Mouse (Mus musculus): ENCODE measurements around the gene Gm7137. TPM values are rescaled to one million over a fixed set of nuclear protein-coding genes. Genes with fewer than 3 reads are reported as not detected.
"Not testable (repeated sequence)": the region's sequence is repeated elsewhere in the genome, so short reads cannot be mapped to it uniquely, and the experiment has no call there.

Gene Gm7137
- polyA plus RNA-seq, 1 experiment from 2014 or later: not detected

- H3K4me1 ChIP-seq; H3K36me3 ChIP-seq; H3K27me3 ChIP-seq; H3K9ac ChIP-seq; H3K4me3 ChIP-seq (replicated peaks); ATAC-seq (ENCODE audit: insufficient number of reproducible peaks, low FRiP score, low TSS enrichment, low read depth); H3K9me3 ChIP-seq (replicated peaks); H3K27ac ChIP-seq (replicated peaks); H3K4me2 ChIP-seq (replicated peaks): not testable (repeated sequence)
- WGBS: 47% methylated on average over 1 of the region's 1 CpGs
Measured at GRCm38 (mm10) chr10:77751254-77751653, 36.7 kb downstream of the Gm7137 start, which contains the start of gene Gm9736. TSS of gene Gm9736 (minus strand) at chr10:77751354.

GRCm38 (mm10) chr10:77750686-77751085 is 37.3 kb downstream of the Gm7137 start:
- H3K27ac ChIP-seq (replicated peaks); ATAC-seq (ENCODE audit: insufficient number of reproducible peaks, low FRiP score, low TSS enrichment, low read depth); H3K4me2 ChIP-seq (replicated peaks); H3K27me3 ChIP-seq; H3K9me3 ChIP-seq (replicated peaks); H3K36me3 ChIP-seq; H3K4me3 ChIP-seq (replicated peaks); H3K4me1 ChIP-seq; H3K9ac ChIP-seq: not testable (repeated sequence)
- WGBS: 78% methylated on average over 1 of the region's 1 CpGs

- ATAC-seq (ENCODE audit: insufficient number of reproducible peaks, low FRiP score, low TSS enrichment, low read depth); H3K9ac ChIP-seq; H3K9me3 ChIP-seq (replicated peaks); H3K4me2 ChIP-seq (replicated peaks); H3K27me3 ChIP-seq; H3K27ac ChIP-seq (replicated peaks); H3K4me3 ChIP-seq (replicated peaks); H3K36me3 ChIP-seq; H3K4me1 ChIP-seq: not testable (repeated sequence)
- 55% methylated on average over 5 of the region's 5 CpGs for WGBS
Measured at GRCm38 (mm10) chr10:77741924-77742688, 45.9 kb downstream of the Gm7137 start, which contains the start of gene Gm18596. TSS of gene Gm18596 (minus strand) at chr10:77742638.

GRCm38 (mm10) chr10:77738929-77739328 is 49.1 kb downstream of the Gm7137 start:
- Histone ChIP-seq H3K4me2 (replicated peaks) (no peak overlapping the region), H3K27me3 (no peaks in the 10 kb centered on the region), H3K36me3 (no peaks in the 10 kb centered on the region), H3K4me3 (replicated peaks) (no peak overlapping the region), H3K27ac (replicated peaks) (no peak overlapping the region), H3K9ac (no peak overlapping the region), H3K4me1 (0 out of 2 replicates have a peak, but pooled peaks cover 4% of the 10 kb centered on the region), H3K9me3 (replicated peaks) (no peaks in the 10 kb centered on the region)
- ATAC-seq (ENCODE audit: insufficient number of reproducible peaks, low FRiP score, low TSS enrichment, low read depth): no peak
- 88% methylated on average over 4 of the region's 4 CpGs for WGBS

Other genes with a start within 250 kb of the Gm7137 start
- 135 and 136 TPM in 2 replicates for gene Pttg1ip, start 206.5 kb downstream of the Gm7137 start, polyA plus RNA-seq (2015; fragmentation: Nextera tagmentation; extraction: Ambion mirVana)
- 323 and 339 TPM in 2 replicates for gene Sumo3, start 182.1 kb downstream of the Gm7137 start, polyA plus RNA-seq (2015; fragmentation: Nextera tagmentation; extraction: Ambion mirVana)
- gene Gm49325, start 182.0 kb downstream of the Gm7137 start, polyA plus RNA-seq (2015; fragmentation: Nextera tagmentation; extraction: Ambion mirVana): 3.1 TPM in 1 of 2 replicates, not detected in the other
- 92.2 and 102 TPM in 2 replicates for gene Ube2g2, start 165.9 kb downstream of the Gm7137 start, polyA plus RNA-seq (2015; fragmentation: Nextera tagmentation; extraction: Ambion mirVana)
- 3.3 and 3.4 TPM in 2 replicates for gene Tspear, start 101.6 kb downstream of the Gm7137 start, polyA plus RNA-seq (2015; fragmentation: Nextera tagmentation; extraction: Ambion mirVana)
- gene Gm19402, start 97.4 kb downstream of the Gm7137 start, polyA plus RNA-seq (2015; fragmentation: Nextera tagmentation; extraction: Ambion mirVana): 0.60 and 0.85 TPM in 2 replicates
- gene Gm9508, start 91.0 kb downstream of the Gm7137 start, polyA plus RNA-seq (2015; fragmentation: Nextera tagmentation; extraction: Ambion mirVana): 1.0 and 1.9 TPM in 2 replicates
- 0.59 TPM in 1 of 2 replicates, not detected in the other for gene Gm10272, start 81.6 kb downstream of the Gm7137 start, polyA plus RNA-seq (2015; fragmentation: Nextera tagmentation; extraction: Ambion mirVana)
- 2.2 and 2.8 TPM in 2 replicates for gene Gm10024, start 76.7 kb downstream of the Gm7137 start, polyA plus RNA-seq (2015; fragmentation: Nextera tagmentation; extraction: Ambion mirVana)
- 0.56 and 1.5 TPM in 2 replicates for gene Gm10142, start 72.4 kb downstream of the Gm7137 start, polyA plus RNA-seq (2015; fragmentation: Nextera tagmentation; extraction: Ambion mirVana)
- 1.1 and 1.8 TPM in 2 replicates for gene Krtap12-1, start 67.6 kb downstream of the Gm7137 start, polyA plus RNA-seq (2015; fragmentation: Nextera tagmentation; extraction: Ambion mirVana)
- 0.75 and 1.2 TPM in 2 replicates for gene Gm10100, start 61.7 kb downstream of the Gm7137 start, polyA plus RNA-seq (2015; fragmentation: Nextera tagmentation; extraction: Ambion mirVana)
- 1.5 and 1.7 TPM in 2 replicates for gene Gm18596, start 45.6 kb downstream of the Gm7137 start, polyA plus RNA-seq (2015; fragmentation: Nextera tagmentation; extraction: Ambion mirVana)
- gene Gm9736, start 36.8 kb downstream of the Gm7137 start, polyA plus RNA-seq (2015; fragmentation: Nextera tagmentation; extraction: Ambion mirVana): 1.5 and 1.9 TPM in 2 replicates
- gene Gm3233, start 28.5 kb downstream of the Gm7137 start, polyA plus RNA-seq (2015; fragmentation: Nextera tagmentation; extraction: Ambion mirVana): 0.41 and 0.77 TPM in 2 replicates
- 0.92 TPM in 1 of 2 replicates, not detected in the other for gene Gm3238, start 16.9 kb downstream of the Gm7137 start, polyA plus RNA-seq (2015; fragmentation: Nextera tagmentation; extraction: Ambion mirVana)
- 1.3 and 1.7 TPM in 2 replicates for gene Gm7138, start 11.3 kb downstream of the Gm7137 start, polyA plus RNA-seq (2015; fragmentation: Nextera tagmentation; extraction: Ambion mirVana)
- not detected in 2 replicates for gene Gm3250, start 5.7 kb downstream of the Gm7137 start, polyA plus RNA-seq (2015; fragmentation: Nextera tagmentation; extraction: Ambion mirVana)
- 0.91 and 1.0 TPM in 2 replicates for gene Gm9639, start 6.9 kb upstream of the Gm7137 start, polyA plus RNA-seq (2015; fragmentation: Nextera tagmentation; extraction: Ambion mirVana)
- 0.24 and 0.55 TPM in 2 replicates for gene Gm19668, start 10.9 kb upstream of the Gm7137 start, polyA plus RNA-seq (2015; fragmentation: Nextera tagmentation; extraction: Ambion mirVana)
- 2.0 and 2.1 TPM in 2 replicates for gene Gm9507, start 23.6 kb upstream of the Gm7137 start, polyA plus RNA-seq (2015; fragmentation: Nextera tagmentation; extraction: Ambion mirVana)
- 2.8 and 3.4 TPM in 2 replicates for gene Gm2696, start 26.5 kb upstream of the Gm7137 start, polyA plus RNA-seq (2015; fragmentation: Nextera tagmentation; extraction: Ambion mirVana)
- gene Krtap10-4, start 38.9 kb upstream of the Gm7137 start, polyA plus RNA-seq (2015; fragmentation: Nextera tagmentation; extraction: Ambion mirVana): 2.6 and 5.3 TPM in 2 replicates
- 2.9 and 3.8 TPM in 2 replicates for gene Krtap10-10, start 47.7 kb upstream of the Gm7137 start, polyA plus RNA-seq (2015; fragmentation: Nextera tagmentation; extraction: Ambion mirVana)
- 0.73 and 0.88 TPM in 2 replicates for gene Gm36176, start 58.6 kb upstream of the Gm7137 start, polyA plus RNA-seq (2015; fragmentation: Nextera tagmentation; extraction: Ambion mirVana)
- gene Gm10318, start 64.7 kb upstream of the Gm7137 start, polyA plus RNA-seq (2015; fragmentation: Nextera tagmentation; extraction: Ambion mirVana): 3.0 and 3.4 TPM in 2 replicates
- 2.4 and 3.3 TPM in 2 replicates for gene Gm3285, start 73.8 kb upstream of the Gm7137 start, polyA plus RNA-seq (2015; fragmentation: Nextera tagmentation; extraction: Ambion mirVana)
- 4.3 and 5.0 TPM in 2 replicates for gene Lrrc3, start 114.3 kb upstream of the Gm7137 start, polyA plus RNA-seq (2015; fragmentation: Nextera tagmentation; extraction: Ambion mirVana)
- gene Trpm2, start 182.4 kb upstream of the Gm7137 start, polyA plus RNA-seq (2015; fragmentation: Nextera tagmentation; extraction: Ambion mirVana): 0.60 and 0.79 TPM in 2 replicates
- gene 1810043G02Rik, start 190.3 kb upstream of the Gm7137 start, polyA plus RNA-seq (2015; fragmentation: Nextera tagmentation; extraction: Ambion mirVana): 31.0 and 32.7 TPM in 2 replicates
- gene Pfkl, start 221.9 kb upstream of the Gm7137 start, polyA plus RNA-seq (2015; fragmentation: Nextera tagmentation; extraction: Ambion mirVana): 129 and 148 TPM in 2 replicates

Data from embryonic facial prominence, embryonic 15.5 days (tissue).